Mouse (Mus musculus): ENCODE measurements at regions not wholly inside any gene's neighbourhood (a gene's known extent, or its start where the extent isn't known, plus 50 kb on each side); places are given as distances from the start of the nearest gene placed in this dataset.

- no peak for DNase-seq
Observed at GRCm38 (mm10) chr2:167821186-167821585, 110.7 kb upstream of the Ptpn1 start.

GRCm38 (mm10) chr2:167818799-167819198 lies 113.1 kb upstream of the Ptpn1 start:
- no peak for DNase-seq

GRCm38 (mm10) chr2:167817030-167817429 lies 114.8 kb upstream of the Ptpn1 start:
- no peak for DNase-seq

- DNase-seq = no peak
Observed at GRCm38 (mm10) chr2:167815123-167815522, 116.7 kb upstream of the Ptpn1 start.

GRCm38 (mm10) chr2:167809256-167809655 lies 119.6 kb upstream of the Tmem189 start:
- DNase-seq = no peak

GRCm38 (mm10) chr2:167805629-167806304 lies 116.1 kb upstream of the Tmem189 start:
- no peak for DNase-seq

- no peak for DNase-seq
Observed at GRCm38 (mm10) chr2:167804493-167805227, 115.0 kb upstream of the Tmem189 start.

- DNase-seq = no peak
Observed at GRCm38 (mm10) chr2:167802494-167802893, 112.9 kb upstream of the Tmem189 start.

- no peak for DNase-seq
Observed at GRCm38 (mm10) chr2:167801389-167801788, 111.8 kb upstream of the Tmem189 start.

GRCm38 (mm10) chr2:167800648-167801245 lies 111.1 kb upstream of the Tmem189 start:
- peak; percentile 27 for DNase-seq

- no peak for DNase-seq
Observed at GRCm38 (mm10) chr2:167799629-167800387, 110.2 kb upstream of the Tmem189 start.

- no peak for DNase-seq
Observed at GRCm38 (mm10) chr2:167798969-167799513, 109.4 kb upstream of the Tmem189 start.

- no peak for DNase-seq
Observed at GRCm38 (mm10) chr2:167798076-167798782, 108.6 kb upstream of the Tmem189 start.

- no peak for DNase-seq
Observed at GRCm38 (mm10) chr2:167795491-167795890, 105.9 kb upstream of the Tmem189 start.

- no peak for DNase-seq
Observed at GRCm38 (mm10) chr2:167793916-167794315, 104.3 kb upstream of the Tmem189 start.

GRCm38 (mm10) chr2:167792753-167793152 lies 103.1 kb upstream of the Tmem189 start:
- DNase-seq = no peak

GRCm38 (mm10) chr2:167792330-167792729 lies 102.7 kb upstream of the Tmem189 start:
- DNase-seq = no peak

- peak; percentile 56 for DNase-seq
Observed at GRCm38 (mm10) chr2:167789471-167789923, 99.9 kb upstream of the Tmem189 start.

- no peak for DNase-seq
Observed at GRCm38 (mm10) chr2:167786951-167787350, 97.3 kb upstream of the Tmem189 start.

- DNase-seq = no peak
Observed at GRCm38 (mm10) chr2:167784353-167784752, 94.7 kb upstream of the Tmem189 start.

GRCm38 (mm10) chr2:167783374-167783773 lies 93.8 kb upstream of the Tmem189 start:
- DNase-seq = no peak
